Mouse (Mus musculus) adipocyte (in vitro differentiated cells): ENCODE results near the gene Tmem121.

Source experiments
- DNase-seq: peaks from one replicate; pipeline ENCODE4 v3.0.0-alpha.2; 2016; ENCODE audit warnings: low spot score

The Tmem121 gene

GRCm38 (mm10) chr12:113149341-113149740 lies 36.4 kb upstream of the Tmem121 start:
- DNase-seq = no peak

DNA sequence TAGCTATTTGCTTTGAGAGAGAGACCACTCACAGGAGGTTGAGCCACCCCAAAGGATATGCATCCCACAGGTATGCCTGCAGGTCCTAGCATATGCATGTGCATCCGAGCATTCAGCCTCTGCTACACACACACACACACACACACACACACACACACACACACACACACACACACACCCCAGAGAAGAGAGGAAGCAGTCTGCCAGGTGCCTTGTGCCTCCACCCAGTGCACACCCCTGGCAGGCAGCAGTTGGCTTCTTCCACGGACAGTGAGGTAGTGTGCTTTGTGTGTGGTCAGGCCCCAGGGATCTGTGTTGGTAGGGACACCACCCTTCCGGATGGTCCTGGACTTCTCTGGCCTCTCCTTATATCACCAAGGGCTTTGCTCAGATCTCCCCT lies 35.8 kb upstream of the Tmem121 start:
- DNase-seq = no peak

GRCm38 (mm10) chr12:113150591-113150990 lies 35.1 kb upstream of the Tmem121 start:
- no peak for DNase-seq

DNA sequence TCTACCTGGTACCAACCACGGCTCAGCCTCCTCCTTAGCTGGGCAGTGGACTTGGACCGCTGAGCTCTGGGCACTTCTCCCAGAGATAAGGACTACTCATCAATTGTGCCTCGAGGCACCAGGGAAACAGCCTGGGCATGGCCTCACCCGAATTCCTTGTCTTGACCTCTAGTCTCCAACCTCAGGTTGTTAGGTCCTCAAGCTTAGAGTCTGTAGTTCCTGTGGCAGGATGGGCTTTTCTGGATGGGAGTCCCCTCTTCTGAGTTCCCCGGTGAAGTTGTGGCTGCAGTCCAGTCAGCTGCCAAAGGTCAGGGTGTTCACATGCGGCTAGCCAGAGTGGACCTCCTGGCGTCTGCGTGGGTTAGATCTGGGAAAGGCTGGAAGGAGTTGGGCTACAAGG lies 34.7 kb upstream of the Tmem121 start:
- no peak for DNase-seq

- no peak for DNase-seq
Measured at GRCm38 (mm10) chr12:113151661-113152271, 34.0 kb upstream of the Tmem121 start.

DNA sequence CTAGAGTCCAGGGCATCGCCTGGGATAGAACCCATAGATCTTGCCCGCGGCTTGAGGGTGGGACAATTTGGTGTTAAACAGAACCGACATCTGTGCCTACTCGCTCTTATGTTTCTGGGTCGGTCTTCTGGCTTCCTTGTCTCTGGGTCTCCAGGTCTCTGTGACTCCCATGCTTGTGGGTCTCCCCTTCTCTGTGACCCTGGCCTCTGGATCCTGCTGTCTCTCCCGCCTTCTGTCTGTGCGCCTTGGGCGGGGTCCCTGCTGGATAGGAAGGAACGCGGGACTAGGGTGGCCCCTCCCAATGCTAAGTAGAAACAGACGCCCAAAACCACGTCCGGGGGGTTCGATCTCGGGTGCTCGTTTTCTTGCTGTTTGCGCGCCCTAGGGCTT lies 33.5 kb upstream of the Tmem121 start:
- DNase-seq = no peak

DNA sequence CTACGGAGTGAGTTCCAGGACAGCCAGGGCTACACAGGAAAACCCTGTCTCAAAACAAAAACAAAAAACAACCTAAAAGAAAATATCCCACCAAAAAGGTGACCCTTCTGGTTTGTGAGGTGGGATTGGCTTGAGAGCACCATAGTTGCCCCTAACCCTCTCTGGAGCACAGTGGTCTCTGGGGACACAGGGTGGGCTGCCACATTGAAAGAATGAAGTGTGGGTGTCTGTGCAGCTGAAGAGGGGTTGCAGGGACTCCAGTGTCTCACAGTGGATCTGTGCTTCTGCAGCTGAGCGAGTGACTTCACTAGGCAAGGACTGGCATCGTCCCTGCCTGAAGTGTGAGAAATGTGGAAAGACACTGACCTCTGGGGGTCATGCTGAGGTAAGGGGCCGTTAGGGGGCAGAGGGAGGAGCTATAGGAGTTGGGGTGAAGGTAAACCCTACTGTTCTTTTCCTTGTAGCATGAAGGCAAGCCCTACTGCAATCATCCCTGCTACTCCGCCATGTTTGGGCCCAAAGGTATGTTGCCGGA lies 32.7 kb upstream of the Tmem121 start:
- DNase-seq = no peak

DNA sequence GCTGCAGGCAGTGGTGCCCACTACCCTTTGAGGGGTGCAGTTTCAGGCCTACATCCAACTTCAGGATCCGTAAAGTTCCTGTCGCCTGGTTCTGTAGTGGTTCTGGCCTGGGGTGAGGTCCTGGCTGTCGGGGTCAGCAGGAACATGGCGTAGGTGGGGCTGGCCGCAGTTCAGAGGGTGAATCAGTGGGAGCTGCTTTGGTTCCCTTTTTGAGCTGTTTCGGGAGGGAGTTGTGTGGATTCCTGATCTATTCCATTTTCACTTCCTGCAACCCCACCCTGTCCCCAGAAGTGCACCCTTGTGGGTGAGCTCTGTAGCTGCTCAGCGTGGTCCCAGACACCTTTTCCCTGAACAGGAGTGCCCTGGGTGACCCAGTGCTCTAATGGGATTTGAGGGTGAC lies 31.8 kb upstream of the Tmem121 start:
- DNase-seq = no peak

DNA sequence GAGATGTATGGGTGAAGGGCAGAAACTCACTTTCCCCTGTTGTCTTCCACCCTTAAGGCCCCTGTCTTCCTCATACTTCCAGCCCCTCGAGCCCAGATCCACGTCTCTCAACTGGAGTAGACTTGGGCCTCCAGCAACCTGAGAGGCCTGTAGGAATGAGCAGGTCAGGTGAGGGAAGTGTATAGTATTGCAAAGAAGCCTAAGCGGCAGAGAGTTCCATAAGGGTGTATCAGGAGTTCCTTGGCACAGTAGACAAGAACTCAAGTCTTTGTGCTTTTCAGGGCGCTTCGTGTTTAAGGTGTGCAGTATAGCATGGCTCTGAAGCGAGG lies 31.0 kb upstream of the Tmem121 start:
- no peak for DNase-seq

DNA sequence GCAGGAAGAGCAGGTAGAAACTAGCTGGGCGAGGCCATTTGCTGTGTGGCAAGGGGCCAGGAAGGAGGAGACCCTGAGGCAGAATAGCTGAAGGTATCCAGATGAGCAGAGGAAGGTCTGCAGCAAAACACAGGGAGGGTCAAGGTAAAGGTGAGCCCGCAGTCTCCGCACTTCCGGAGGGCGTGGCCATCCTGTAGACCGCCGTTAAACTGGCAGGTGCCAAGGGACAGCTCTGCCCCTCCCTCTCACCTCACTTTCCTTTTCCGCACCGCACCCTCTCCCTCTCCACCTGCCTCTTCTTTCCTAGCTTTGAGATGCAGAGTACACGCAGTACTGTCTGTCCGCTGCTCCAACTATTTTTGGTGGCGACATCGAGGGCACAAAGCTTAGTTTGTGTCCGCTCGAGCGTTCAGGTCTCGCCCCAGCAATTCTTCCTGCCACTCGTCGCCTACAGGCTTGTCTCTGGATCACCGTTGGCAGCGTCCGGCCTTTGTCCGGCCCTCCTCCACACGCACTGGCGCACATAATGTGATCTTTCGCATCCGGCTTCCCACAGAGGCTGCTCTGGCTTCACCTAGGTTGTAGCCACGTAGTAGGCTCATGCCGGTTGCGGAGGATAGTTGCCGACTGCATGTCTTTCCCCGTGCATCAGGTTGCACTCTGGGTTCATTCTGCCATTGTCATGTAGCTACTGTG lies 30.5 kb upstream of the Tmem121 start:
- no peak for DNase-seq

DNA sequence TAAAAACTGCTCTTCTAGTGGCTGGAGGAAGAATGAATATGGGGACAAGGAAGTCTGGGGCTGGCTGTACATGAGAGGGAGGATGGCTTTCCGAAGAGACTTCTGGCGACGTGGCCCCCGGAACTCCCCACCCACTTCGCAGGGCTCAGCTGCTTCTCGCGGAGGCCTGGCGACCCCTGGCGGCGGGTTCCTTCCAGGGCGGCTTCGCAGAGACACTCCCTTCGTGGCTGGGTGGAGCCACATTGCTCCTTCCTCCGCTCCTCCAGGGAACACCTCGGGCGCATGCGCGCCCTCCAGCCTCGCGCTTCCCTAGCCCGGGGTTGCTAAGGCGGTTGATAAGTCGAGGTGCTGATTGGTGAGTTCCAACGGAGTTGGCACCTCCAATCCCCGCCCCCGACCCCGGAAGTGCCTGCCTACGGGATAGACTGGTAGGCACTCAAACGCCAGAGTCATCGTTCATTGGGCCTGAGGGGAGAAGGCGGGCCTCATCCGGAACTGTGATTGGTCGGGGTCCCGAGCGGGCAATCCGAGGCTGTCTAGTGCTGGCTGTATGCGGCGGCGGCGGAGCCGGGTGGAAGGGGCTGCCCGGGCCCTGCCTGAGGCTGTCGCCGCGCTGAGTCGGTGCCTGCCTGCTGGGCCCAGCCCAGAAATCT lies 29.7 kb upstream of the Tmem121 start, which contains the start of gene Tedc1:
TSS of gene Tedc1 (plus strand) at position 535 of the 653 bp plus-strand sequence.
- DNase-seq = peak; percentile 99

DNA sequence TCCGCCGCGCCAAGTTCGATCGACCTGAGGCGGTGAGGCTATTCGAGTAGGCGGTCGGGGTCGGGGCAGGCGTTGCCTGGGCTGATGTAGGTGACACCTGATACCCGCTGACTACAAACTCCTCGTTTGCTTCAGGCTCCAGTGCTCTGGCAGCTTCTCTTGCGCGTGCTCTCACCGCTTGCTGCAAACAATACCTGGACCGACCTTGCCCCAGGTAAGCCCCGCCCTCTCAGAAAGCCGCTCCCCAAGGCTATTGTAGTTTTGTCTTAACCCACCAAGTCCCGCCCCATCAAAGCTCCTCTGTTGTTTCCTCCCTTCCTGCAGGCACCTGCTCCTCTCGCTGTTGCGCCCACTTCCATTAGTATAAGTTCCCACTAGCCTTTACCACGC lies 29.2 kb upstream of the Tmem121 start:
- DNase-seq = no peak

DNA sequence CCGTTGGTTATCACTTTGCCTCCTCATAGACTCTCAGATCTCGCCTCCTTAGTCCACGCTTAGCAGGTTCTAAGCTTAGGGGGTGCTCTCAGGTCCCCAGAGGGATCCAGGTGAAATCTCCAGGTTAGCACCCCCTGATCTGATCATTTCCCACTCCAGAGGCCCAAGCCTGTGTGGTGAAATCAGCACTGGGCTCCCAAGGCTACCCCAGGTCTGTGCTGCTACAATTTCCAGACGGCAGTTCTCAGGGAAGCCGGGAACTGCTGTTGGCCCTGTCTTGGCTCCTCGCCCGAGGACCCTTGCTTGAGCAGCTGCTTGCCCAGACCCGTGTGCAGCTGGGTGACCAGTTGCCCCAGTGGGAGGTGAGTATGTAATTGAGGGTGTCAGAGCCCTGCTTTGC lies 28.7 kb upstream of the Tmem121 start:
- no peak for DNase-seq

DNA sequence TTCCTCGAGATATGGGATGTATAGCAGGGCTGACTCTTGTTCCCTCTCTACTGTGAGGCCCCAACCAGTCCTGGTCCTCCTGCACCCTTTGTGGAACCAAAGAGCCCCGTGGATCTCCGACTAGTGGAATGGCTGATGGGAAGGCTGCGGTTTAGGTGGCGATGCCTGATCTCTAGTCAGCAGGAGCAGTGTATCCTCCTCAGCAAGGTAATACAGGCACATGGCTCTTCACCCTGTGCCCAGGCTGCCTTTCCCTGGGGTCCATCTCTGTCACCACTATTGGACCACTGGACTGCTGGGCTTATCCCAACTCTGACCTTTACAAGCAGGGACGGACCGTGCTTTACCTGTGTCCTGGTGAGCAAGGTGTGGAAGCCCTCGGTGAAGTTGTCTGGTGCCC lies 28.2 kb upstream of the Tmem121 start:
- no peak for DNase-seq

DNA sequence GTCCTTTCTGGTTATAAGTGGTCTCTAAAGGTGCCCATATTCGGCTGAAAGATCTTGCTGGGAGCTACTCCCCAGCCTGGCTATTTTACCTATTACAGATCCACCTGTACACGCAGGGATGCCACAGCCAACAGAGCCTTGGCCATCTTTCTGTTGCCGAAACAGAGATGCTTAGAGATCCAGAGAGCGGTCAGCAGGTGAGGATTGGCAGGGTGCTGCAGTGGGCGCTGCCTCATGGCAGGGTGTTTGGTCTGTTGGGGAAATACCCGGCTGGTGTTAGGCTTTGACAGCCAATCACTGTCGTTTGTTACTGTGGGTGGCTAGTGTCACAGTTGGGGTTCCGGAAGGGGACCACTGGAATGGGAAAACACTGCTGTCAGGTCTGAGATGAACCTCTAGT lies 27.8 kb upstream of the Tmem121 start:
- no peak for DNase-seq

- DNase-seq = no peak
Measured at GRCm38 (mm10) chr12:113163561-113164006, 22.1 kb upstream of the Tmem121 start.

DNA sequence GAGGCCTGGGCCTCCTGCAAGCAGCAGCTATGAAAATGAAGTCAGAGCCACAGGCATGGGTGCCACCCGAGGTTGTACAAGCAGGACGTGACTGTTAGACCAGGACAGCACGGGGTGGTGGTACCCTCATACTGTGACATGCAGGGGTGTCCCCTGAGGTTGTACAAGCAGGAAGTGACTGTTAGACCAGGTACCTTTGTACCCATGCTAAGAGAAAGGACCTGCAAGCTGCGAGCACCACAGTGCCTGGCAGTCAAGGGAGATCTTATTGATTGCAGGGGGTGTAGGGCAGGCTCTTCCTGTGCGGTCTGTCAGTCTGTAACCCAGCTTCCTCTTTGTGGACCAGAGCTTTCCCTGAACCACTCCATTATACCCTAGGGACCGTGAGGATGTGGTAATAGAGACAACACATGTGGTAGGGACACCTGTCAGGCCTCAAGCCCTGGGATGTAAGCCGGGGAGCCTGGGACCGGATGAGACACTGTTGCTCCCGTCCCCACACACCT lies 17.6 kb upstream of the Tmem121 start:
- DNase-seq = no peak

- DNase-seq = no peak
Measured at GRCm38 (mm10) chr12:113176960-113177725, 8.6 kb upstream of the Tmem121 start.

GRCm38 (mm10) chr12:113181020-113181419 lies 4.7 kb upstream of the Tmem121 start:
- DNase-seq = no peak

GRCm38 (mm10) chr12:113184945-113185344 lies 785 bp upstream of the Tmem121 start:
- DNase-seq = no peak

- no peak for DNase-seq
Measured at GRCm38 (mm10) chr12:113186326-113187010, 738 bp downstream of the Tmem121 start.

GRCm38 (mm10) chr12:113187011-113187375 lies 1.3 kb downstream of the Tmem121 start:
- DNase-seq = no peak
